Mouse (Mus musculus): ENCODE measurements around the gene Wasf3. TPM values are rescaled to one million over a fixed set of nuclear protein-coding genes. Genes with fewer than 3 reads are reported as not detected.
A peak's percentile ranks its signal among the peaks of the same experiment; 100 is the strongest.

Wasf3 gene
- polyA plus RNA-seq, 1 experiment from 2014 or later, result 10.3 TPM

DNA sequence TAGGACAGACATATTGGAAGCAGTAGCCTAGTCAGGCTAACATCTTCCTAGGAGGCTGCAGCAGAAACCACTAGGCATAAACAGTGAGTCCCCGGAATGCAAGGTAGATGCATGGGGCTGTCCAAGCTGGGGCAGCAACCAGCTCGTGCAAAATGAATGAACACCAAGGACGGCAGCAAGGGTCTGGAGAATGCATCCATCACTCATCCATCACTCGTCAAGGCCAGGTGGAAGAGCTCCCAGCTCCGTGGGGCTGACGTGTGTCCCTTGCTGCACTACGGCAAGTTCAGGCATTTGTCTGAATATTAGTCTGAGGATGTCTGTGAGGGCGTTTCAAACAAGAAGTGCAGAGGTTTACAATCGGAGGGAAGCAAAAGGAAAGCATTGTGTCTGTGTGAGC is 22.1 kb upstream of the Wasf3 start:
- 80% methylated on average over 9 of the region's 9 CpGs for WGBS

DNA sequence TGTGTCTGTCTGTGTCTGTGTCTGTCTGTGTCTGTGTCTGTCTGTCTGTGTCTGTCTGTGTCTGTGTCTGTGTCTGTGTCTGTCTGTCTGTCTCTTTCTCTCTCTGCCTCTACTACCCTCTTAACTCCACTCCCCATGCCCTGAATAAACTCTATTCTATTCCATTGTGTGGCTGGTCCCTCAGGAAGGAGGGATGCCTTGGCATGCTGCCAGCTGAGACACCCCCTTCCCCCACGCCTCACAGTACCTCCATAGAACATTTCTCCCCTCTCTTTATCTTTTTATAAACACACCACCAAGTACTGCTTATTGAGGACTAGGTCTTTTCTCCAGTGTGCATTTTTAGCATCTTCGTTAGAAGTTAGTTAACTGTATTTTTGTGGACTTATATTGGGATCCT is 16.4 kb upstream of the Wasf3 start:
- ATAC-seq (ENCODE audit: low FRiP score) (no peak), DNase-seq (ENCODE audit: low spot score) (no peak)
- Histone ChIP-seq H3K27ac (no peak overlapping the region), H3K9ac (no peak overlapping the region), H3K9me3 (ENCODE audit: control insufficient read depth, low read length) (no peaks in the 10 kb centered on the region), H3K27me3 (ENCODE audit: control insufficient read depth, insufficient read depth, low read length) (no peaks in the 10 kb centered on the region), H3K36me3 (replicated peaks; ENCODE audit: control insufficient read depth, insufficient read depth) (no peaks in the 10 kb centered on the region), H3K4me2 (replicated peaks) (no peak overlapping the region), H3K4me3 (replicated peaks; ENCODE audit: low read length) (no peak overlapping the region), H3K4me1 (replicated peaks; ENCODE audit: control insufficient read depth, insufficient read depth, low read length) (no peaks in the 10 kb centered on the region)
- 73% methylated on average over 2 of the region's 2 CpGs for WGBS

More for the DNA sequence above, 22.1 kb upstream of the Wasf3 start:
- Histone ChIP-seq H3K9ac (no peak overlapping the region), H3K27me3 (ENCODE audit: control insufficient read depth, insufficient read depth, low read length) (no peaks in the 10 kb centered on the region), H3K9me3 (ENCODE audit: control insufficient read depth, low read length) (no peaks in the 10 kb centered on the region), H3K4me1 (replicated peaks; ENCODE audit: control insufficient read depth, insufficient read depth, low read length) (no peaks in the 10 kb centered on the region), H3K27ac (no peak overlapping the region), H3K4me2 (replicated peaks) (no peak overlapping the region), H3K4me3 (replicated peaks; ENCODE audit: low read length) (no peak overlapping the region), H3K36me3 (replicated peaks; ENCODE audit: control insufficient read depth, insufficient read depth) (no peaks in the 10 kb centered on the region)
- no peak for ATAC-seq (ENCODE audit: low FRiP score)
- DNase-seq (ENCODE audit: low spot score), result no peak

DNA sequence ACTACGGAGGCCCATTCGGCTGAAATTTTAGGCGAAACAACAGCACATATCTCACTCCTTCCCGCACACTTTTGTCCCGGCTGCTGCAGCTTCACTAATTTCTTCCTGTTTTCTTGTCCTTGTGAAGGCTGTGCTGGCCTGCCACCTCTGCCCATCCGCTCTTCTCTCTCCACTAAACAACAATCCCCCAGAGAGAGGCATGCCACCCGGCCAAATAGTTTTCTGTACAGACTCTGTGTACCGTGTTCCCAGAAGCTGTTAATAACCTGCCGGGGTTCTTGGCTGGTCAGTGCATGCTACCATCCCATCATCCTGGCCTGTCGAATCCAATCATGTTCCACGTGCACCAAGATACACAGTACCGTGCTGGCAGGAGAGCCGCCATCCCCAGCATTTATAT is 15.8 kb upstream of the Wasf3 start:
- DNase-seq (ENCODE audit: low spot score) (no peak), ATAC-seq (ENCODE audit: low FRiP score) (no peak)
- 78% methylated on average over 13 of the region's 13 CpGs for WGBS
- Histone ChIP-seq H3K4me1 (replicated peaks; ENCODE audit: control insufficient read depth, insufficient read depth, low read length) (no peaks in the 10 kb centered on the region), H3K27me3 (ENCODE audit: control insufficient read depth, insufficient read depth, low read length) (no peaks in the 10 kb centered on the region), H3K36me3 (replicated peaks; ENCODE audit: control insufficient read depth, insufficient read depth) (no peaks in the 10 kb centered on the region), H3K9me3 (ENCODE audit: control insufficient read depth, low read length) (no peaks in the 10 kb centered on the region), H3K9ac (no peak overlapping the region), H3K27ac (no peak overlapping the region), H3K4me3 (replicated peaks; ENCODE audit: low read length) (no peak overlapping the region), H3K4me2 (replicated peaks) (no peak overlapping the region)

DNA sequence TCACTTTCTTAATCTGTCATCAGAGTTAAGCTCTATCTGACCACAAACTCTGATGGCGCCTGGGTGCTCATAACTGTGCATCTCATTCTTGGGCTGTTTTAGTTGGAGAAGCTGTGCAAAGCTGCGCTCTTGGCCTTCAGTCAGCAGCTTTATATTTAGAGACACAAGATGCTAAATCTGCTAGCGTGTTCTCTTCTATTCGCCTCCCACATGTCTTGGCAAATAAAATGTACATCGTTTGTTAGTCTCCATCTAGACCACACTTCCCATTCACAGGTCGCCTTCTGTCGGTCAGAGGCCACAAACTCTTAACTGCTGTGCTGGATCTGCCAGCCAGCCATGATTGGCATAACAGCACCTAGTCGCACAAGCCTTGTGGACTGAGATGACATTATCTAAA is 14.0 kb upstream of the Wasf3 start:
- H3K9me3 ChIP-seq (ENCODE audit: control insufficient read depth, low read length), result no peaks in the 10 kb centered on the region
- WGBS, result 91% methylated on average over 8 of the region's 8 CpGs
- no peak overlapping the region for H3K27ac ChIP-seq

DNA sequence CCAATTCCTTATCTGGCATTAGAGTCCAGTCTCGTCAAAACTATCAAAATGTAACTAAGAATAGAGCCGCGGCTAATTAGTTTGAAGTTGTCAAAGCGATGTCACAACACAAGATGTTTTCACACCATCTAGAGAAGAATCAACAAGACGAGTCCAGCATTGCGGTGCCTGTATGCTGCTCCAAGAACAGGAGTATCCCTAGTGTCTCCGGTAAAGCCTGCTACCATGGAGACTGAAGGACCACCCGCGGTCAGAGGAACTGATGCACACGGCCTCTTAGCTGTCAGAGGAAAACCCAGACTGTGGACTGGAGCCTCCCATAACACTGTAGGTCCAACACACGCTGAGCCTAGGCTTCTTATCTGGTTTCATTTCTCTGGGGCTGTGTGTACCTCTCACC is 11.5 kb upstream of the Wasf3 start:
- no peak for ATAC-seq (ENCODE audit: low FRiP score)
- H3K9ac ChIP-seq, result no peak overlapping the region
- H3K4me2 ChIP-seq (replicated peaks), result no peak overlapping the region
- 79% methylated on average over 11 of the region's 11 CpGs for WGBS
- H3K27ac ChIP-seq, result no peak overlapping the region
- no peaks in the 10 kb centered on the region for H3K36me3 ChIP-seq (replicated peaks; ENCODE audit: control insufficient read depth, insufficient read depth)
- H3K4me1 ChIP-seq (replicated peaks; ENCODE audit: control insufficient read depth, insufficient read depth, low read length), result no peaks in the 10 kb centered on the region
- H3K27me3 ChIP-seq (ENCODE audit: control insufficient read depth, insufficient read depth, low read length), result no peaks in the 10 kb centered on the region
- no peak overlapping the region for H3K4me3 ChIP-seq (replicated peaks; ENCODE audit: low read length)
- no peaks in the 10 kb centered on the region for H3K9me3 ChIP-seq (ENCODE audit: control insufficient read depth, low read length)
- DNase-seq (ENCODE audit: low spot score), result no peak

More for the DNA sequence above, 14.0 kb upstream of the Wasf3 start:
- Histone ChIP-seq H3K4me1 (replicated peaks; ENCODE audit: control insufficient read depth, insufficient read depth, low read length) (no peaks in the 10 kb centered on the region), H3K9ac (no peak overlapping the region), H3K4me3 (replicated peaks; ENCODE audit: low read length) (no peak overlapping the region), H3K36me3 (replicated peaks; ENCODE audit: control insufficient read depth, insufficient read depth) (no peaks in the 10 kb centered on the region), H3K27me3 (ENCODE audit: control insufficient read depth, insufficient read depth, low read length) (no peaks in the 10 kb centered on the region), H3K4me2 (replicated peaks) (no peak overlapping the region)
- ATAC-seq (ENCODE audit: low FRiP score) (no peak), DNase-seq (ENCODE audit: low spot score) (no peak)

DNA sequence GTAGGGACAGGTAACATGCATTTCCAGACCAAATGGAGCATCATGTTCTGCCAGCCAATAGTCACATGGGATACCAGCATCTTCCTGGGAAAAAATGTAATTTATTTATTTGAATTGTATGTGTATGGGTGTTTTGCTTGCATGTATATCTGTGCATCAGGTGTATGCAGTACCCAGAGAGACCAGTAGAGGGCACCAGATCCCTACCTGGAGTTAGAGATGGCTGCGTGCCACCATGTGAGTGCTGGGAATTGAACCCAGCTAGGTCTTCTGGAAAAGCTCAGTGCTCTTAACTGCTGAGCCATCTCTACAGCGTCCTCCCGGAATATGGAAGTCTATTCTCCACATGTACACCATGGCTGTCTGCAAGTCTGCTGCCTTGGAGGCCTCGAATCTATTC is 8.2 kb upstream of the Wasf3 start:
- Histone ChIP-seq H3K27ac (no peak overlapping the region), H3K4me2 (replicated peaks) (no peak overlapping the region), H3K4me3 (replicated peaks; ENCODE audit: low read length) (no peak overlapping the region), H3K9ac (no peak overlapping the region), H3K27me3 (ENCODE audit: control insufficient read depth, insufficient read depth, low read length) (no peaks in the 10 kb centered on the region), H3K9me3 (ENCODE audit: control insufficient read depth, low read length) (no peaks in the 10 kb centered on the region), H3K4me1 (replicated peaks; ENCODE audit: control insufficient read depth, insufficient read depth, low read length) (no peaks in the 10 kb centered on the region), H3K36me3 (replicated peaks; ENCODE audit: control insufficient read depth, insufficient read depth) (no peaks in the 10 kb centered on the region)
- WGBS, result 89% methylated on average over 4 of the region's 4 CpGs
- no peak for ATAC-seq (ENCODE audit: low FRiP score)
- no peak for DNase-seq (ENCODE audit: low spot score)

DNA sequence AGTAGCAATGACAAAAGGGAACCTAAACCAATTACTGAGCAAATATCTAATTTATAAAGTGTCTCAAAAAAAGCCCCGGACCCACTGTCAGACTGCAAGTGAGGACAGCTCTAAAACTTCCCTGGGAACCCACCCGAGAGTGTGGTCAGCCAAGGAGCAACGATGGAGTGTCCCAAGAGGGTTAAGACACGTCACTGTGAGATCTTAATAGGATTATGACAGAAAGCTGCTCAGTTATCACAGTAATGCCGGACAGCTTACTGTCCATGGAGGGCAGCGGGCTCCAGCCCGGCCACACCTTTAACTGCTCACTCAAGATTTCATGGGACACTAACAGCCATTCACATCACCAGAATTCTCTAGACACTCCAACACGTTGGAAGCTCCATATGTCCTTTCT is 4.7 kb upstream of the Wasf3 start:
- no peak overlapping the region for H3K9ac ChIP-seq
- H3K27ac ChIP-seq, result no peak overlapping the region
- no peak overlapping the region for H3K4me2 ChIP-seq (replicated peaks)
- ATAC-seq (ENCODE audit: low FRiP score) (no peak), DNase-seq (ENCODE audit: low spot score) (no peak)
- H3K4me1 ChIP-seq (replicated peaks; ENCODE audit: control insufficient read depth, insufficient read depth, low read length), result no peaks in the 10 kb centered on the region
- H3K36me3 ChIP-seq (replicated peaks; ENCODE audit: control insufficient read depth, insufficient read depth), result no peaks in the 10 kb centered on the region
- 81% methylated on average over 8 of the region's 8 CpGs for WGBS
- no peak overlapping the region for H3K4me3 ChIP-seq (replicated peaks; ENCODE audit: low read length)
- H3K27me3 ChIP-seq (ENCODE audit: control insufficient read depth, insufficient read depth, low read length), result no peaks in the 10 kb centered on the region
- no peaks in the 10 kb centered on the region for H3K9me3 ChIP-seq (ENCODE audit: control insufficient read depth, low read length)

DNA sequence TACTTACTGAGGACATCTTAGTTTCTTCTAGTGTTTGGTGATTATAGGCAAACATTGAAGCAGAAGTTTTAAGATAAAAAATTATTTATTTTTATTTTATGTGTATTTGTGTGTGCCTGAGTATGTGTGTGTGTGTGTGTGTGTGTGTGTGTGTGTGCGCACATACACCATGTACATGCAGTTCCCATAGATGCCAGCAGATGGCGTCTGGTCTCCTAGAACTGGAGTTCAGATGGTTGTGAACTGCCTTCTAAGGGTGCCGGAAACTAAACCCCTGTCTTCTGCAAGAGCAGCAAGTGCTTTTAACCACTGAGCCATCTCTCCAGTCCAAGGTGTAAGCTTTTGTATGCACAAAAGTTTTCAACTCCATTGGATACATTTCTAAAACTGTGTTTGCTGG is 2.5 kb upstream of the Wasf3 start:
- no peak overlapping the region for H3K4me2 ChIP-seq (replicated peaks)
- H3K36me3 ChIP-seq (replicated peaks; ENCODE audit: control insufficient read depth, insufficient read depth), result no peaks in the 10 kb centered on the region
- DNase-seq (ENCODE audit: low spot score) (no peak), ATAC-seq (ENCODE audit: low FRiP score) (no peak)
- peaks cover 11% of the 10 kb centered on the region for H3K4me1 ChIP-seq (replicated peaks; ENCODE audit: control insufficient read depth, insufficient read depth, low read length)
- no peaks in the 10 kb centered on the region for H3K27me3 ChIP-seq (ENCODE audit: control insufficient read depth, insufficient read depth, low read length)
- 0 out of 2 replicates have a peak, but pooled peaks cover 4% of the 10 kb centered on the region for H3K9me3 ChIP-seq (ENCODE audit: control insufficient read depth, low read length)
- no peak overlapping the region for H3K27ac ChIP-seq
- WGBS, result 90% methylated on average over 3 of the region's 3 CpGs
- H3K9ac ChIP-seq, result no peak overlapping the region
- H3K4me3 ChIP-seq (replicated peaks; ENCODE audit: low read length), result no peak overlapping the region

DNA sequence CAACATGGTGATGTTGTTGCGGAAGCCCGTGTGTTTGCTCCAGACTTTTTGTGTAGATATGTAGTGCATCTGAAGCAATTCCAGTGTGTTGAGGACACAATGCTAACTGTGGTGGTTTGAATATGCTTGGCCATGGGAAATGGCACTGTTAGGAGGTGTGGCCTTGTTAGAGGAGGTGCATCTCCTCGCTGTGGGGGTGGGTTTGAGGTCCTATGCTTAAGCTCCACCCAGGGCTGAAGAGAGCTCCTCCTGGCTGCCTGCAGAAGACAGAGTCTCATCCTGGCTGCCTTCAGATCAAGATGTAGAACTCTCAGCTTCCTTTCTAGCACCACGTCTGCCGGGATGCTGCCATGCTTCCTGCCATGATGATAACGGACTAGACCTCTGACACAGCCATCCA is 1.4 kb upstream of the Wasf3 start:
- Histone ChIP-seq H3K4me1 (replicated peaks; ENCODE audit: control insufficient read depth, insufficient read depth, low read length) (peaks cover 11% of the 10 kb centered on the region), H3K4me3 (replicated peaks; ENCODE audit: low read length) (no peak overlapping the region), H3K9ac (no peak overlapping the region), H3K4me2 (replicated peaks) (no peak overlapping the region), H3K27ac (no peak overlapping the region), H3K27me3 (ENCODE audit: control insufficient read depth, insufficient read depth, low read length) (no peaks in the 10 kb centered on the region), H3K36me3 (replicated peaks; ENCODE audit: control insufficient read depth, insufficient read depth) (no peaks in the 10 kb centered on the region), H3K9me3 (ENCODE audit: control insufficient read depth, low read length) (0 out of 2 replicates have a peak, but pooled peaks cover 4% of the 10 kb centered on the region)
- DNase-seq (ENCODE audit: low spot score) (no peak), ATAC-seq (ENCODE audit: low FRiP score) (no peak)
- WGBS, result 69% methylated on average over 6 of the region's 6 CpGs

DNA sequence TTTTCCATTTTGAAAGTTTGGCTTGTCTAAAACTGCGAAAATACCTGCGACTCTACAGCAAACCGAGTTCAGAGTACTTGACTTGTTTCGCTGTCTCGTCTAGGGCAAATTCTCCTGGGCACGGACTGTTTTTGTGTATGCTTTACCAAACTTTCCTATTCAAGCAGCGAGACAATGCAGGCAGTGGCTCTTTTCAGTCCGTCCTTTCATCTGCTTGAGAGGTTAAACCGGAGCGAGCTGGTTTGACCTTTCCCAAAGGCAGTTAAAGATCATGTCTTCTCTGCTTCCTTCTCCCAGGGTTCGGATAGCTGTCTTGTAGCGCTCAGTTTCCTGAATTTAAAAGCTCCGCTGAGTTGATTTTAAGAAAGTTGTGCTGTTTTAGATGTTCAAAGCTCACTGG is 1.2 kb downstream of the Wasf3 start:
- Histone ChIP-seq H3K27me3 (ENCODE audit: control insufficient read depth, insufficient read depth, low read length) (no peaks in the 10 kb centered on the region), H3K36me3 (replicated peaks; ENCODE audit: control insufficient read depth, insufficient read depth) (no peaks in the 10 kb centered on the region), H3K4me2 (replicated peaks) (peak overlapping the region; percentile 73), H3K9ac (peak overlapping the region; percentile 69), H3K4me1 (replicated peaks; ENCODE audit: control insufficient read depth, insufficient read depth, low read length) (peaks cover 11% of the 10 kb centered on the region), H3K9me3 (ENCODE audit: control insufficient read depth, low read length) (0 out of 2 replicates have a peak, but pooled peaks cover 4% of the 10 kb centered on the region), H3K4me3 (replicated peaks; ENCODE audit: low read length) (peak overlapping the region; percentile 67), H3K27ac (no peak overlapping the region)
- WGBS, result 4% methylated on average over 13 of the region's 13 CpGs
- DNase-seq (ENCODE audit: low spot score), result no peak
- ATAC-seq (ENCODE audit: low FRiP score), result no peak

Data from hindbrain, embryonic 14.5 days (tissue).